Mouse (Mus musculus): ENCODE data around the gene Heatr9. TPM values are rescaled to one million over a fixed set of nuclear protein-coding genes. Genes with fewer than 3 reads are reported as not detected.

The Heatr9 gene
- under 1 TPM in 1 of 2 experiments, not detected in 1; 0.04 TPM for polyA plus RNA-seq (2012; fragmentation: generic; extraction: Trizol)

DNA sequence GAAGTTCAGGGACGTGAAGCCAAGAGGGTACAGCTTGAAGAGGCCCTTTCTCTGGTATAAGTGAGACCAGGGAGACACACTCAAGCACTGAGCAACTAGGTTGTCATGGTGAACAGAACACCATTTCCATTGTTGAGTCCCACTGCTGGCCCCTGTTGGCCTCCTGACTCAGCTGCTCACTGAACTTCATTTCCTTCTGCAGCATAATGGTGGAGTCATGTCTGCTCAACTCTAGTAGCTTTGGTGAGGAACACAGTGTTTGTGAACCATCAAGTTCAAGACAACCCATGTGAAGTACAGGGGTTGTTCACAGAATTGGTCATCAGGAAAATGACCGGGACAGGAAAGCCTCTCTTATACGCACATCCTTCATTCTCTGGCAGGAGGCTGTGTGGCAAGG lies at the start of gene Heatr9:
TSS of gene Heatr9 (minus strand) at position 101 of the 400 bp plus-strand sequence.

DNA sequence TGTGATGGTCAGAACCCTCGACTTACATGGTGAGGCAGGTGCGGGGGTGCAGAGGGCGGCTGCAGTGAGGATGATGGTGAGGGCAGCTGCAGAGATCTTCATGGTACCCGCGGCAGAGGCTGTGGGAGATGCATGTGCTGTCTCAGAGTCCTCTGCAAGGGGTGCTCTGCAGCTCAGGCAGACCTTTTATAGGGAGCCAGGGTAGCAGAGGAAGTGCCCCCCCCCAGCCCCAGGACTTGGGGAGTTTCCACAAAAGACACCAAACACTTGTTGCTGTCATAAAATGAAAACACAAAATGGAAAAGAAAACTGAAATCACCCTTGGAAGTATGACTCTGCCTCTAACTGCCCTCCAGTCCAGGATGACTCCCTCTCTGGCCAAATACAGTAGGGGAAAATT lies 8.4 kb upstream of the Heatr9 start, which contains the start of gene Ccl5:
TSS of gene Ccl5 (minus strand) at position 159 of the 400 bp plus-strand sequence.

DNA sequence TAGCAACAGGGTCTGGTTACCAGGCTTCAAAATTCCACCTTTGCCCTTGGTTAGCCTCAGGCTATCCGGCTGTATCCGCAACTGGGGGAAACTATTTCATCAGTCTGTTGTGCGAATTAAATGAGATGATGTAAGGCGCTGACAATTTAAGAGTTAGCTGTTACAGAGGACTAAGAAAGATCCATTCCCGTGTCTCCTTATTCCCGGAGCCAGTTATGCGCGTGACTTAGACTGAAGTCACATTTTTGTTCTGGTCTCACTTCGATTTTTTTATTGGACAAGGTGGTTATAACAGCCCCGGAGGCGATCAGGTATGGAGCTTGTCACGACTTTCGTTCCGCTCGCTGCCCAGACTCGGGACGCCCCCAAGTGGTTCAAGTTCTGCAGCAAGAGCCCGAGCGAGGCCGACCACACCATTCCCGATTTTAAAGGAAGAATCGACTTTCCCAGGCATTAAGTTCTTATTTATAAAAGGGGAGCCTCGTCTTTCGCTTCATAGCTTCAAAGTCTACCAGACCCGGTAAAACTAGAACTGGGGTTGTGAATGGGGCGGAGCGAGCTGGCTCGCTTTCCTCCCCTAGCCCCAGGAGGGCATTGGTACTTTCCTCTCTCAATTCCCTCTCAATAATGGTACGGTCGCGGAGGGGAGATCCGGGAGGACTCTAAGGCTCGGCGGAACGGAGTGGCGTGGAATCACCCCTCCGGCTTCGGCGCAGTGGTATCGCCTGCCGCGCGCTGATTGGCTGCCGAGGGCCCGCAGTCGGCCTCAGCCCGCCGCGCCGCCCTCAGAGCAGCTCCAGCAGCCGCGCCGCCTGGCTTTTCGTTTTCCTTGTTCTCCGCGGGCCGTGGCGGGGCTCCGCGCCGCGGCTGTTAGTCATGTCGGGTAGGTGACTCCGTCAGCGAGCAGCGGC lies 49.4 kb downstream of the Heatr9 start, which contains the start of gene Taf15:
TSS of gene Taf15 (plus strand) at position 763 of the 911 bp plus-strand sequence.

DNA sequence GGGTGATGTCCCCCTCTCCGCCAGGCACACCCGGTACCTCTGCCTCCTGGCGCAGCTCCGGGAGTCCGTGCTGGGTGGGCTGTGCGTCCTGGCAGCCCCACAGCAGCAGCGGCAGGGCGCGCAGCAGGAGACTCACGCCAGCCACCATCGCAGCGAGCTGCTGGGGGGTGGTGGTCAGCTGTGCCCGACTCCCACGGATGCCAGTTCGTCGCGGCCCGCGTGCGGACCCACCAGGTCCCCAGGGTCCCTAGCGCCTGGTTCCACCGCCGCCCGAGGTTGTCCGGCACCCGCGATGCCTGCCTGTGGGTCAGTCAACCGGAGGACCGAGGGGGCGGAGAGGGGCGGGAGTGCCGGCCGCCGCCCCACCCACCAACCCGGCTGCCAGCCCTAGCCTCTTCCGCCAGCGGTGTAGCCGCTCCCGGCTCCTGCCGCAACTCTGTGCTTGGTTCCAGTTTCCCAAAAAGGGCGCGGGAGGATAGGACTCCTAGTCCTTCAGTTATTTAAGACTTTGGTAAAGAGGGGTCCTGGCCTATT lies 59.2 kb downstream of the Heatr9 start, which contains the start of gene Mmp28:
TSS of gene Mmp28 (minus strand) at position 361 of the 534 bp plus-strand sequence.

Other genes starting within 250 kb of the Heatr9 start
- gene Slfn14, start 235.4 kb downstream of the Heatr9 start, polyA plus RNA-seq (2012; fragmentation: generic; extraction: Trizol) = not detected
- gene Ap2b1, start 223.2 kb downstream of the Heatr9 start, polyA plus RNA-seq (2012; fragmentation: generic; extraction: Trizol) = 10 to 100 TPM; 20.7 to 83.3 TPM
- 1 to 10 TPM; 2.5 to 9.6 TPM for gene Pex12, start 219.6 kb downstream of the Heatr9 start, polyA plus RNA-seq (2012; fragmentation: generic; extraction: Trizol)
- gene Rasl10b, start 113.0 kb downstream of the Heatr9 start, polyA plus RNA-seq (2012; fragmentation: generic; extraction: Trizol) = under 1 TPM; 0.07 to 0.08 TPM
- under 1 TPM in 1 of 2 experiments, not detected in 1; 0.01 TPM for gene Gas2l2, start 92.7 kb downstream of the Heatr9 start, polyA plus RNA-seq (2012; fragmentation: generic; extraction: Trizol)
- gene 1700020L24Rik, start 84.5 kb downstream of the Heatr9 start, polyA plus RNA-seq (2012; fragmentation: generic; extraction: Trizol) = 10 to 100 TPM in 1 of 2 experiments, 1 to 10 TPM in 1; 4.0 to 14.1 TPM
- 1 to 10 TPM; 1.5 to 6.8 TPM for gene Mmp28, start 59.1 kb downstream of the Heatr9 start, polyA plus RNA-seq (2012; fragmentation: generic; extraction: Trizol)
- 10 to 100 TPM in 1 of 2 experiments, 1 to 10 TPM in 1; 5.6 to 36.5 TPM for gene Taf15, start 49.1 kb downstream of the Heatr9 start, polyA plus RNA-seq (2012; fragmentation: generic; extraction: Trizol)
- 10 to 100 TPM in 1 of 2 experiments, 1 to 10 TPM in 1; 4.4 to 79.3 TPM for gene Ccl5, start 8.3 kb upstream of the Heatr9 start, polyA plus RNA-seq (2012; fragmentation: generic; extraction: Trizol)
- gene Ccl9, start 56.5 kb upstream of the Heatr9 start, polyA plus RNA-seq (2012; fragmentation: generic; extraction: Trizol) = 1 to 10 TPM; 1.6 to 6.6 TPM
- under 1 TPM in 1 of 2 experiments, not detected in 1; 0.47 TPM for gene Ccl6, start 70.9 kb upstream of the Heatr9 start, polyA plus RNA-seq (2012; fragmentation: generic; extraction: Trizol)
- gene Rpl9-ps1, start 123.4 kb upstream of the Heatr9 start, polyA plus RNA-seq (2012; fragmentation: generic; extraction: Trizol) = not detected
- not detected for gene Ccl3, start 127.2 kb upstream of the Heatr9 start, polyA plus RNA-seq (2012; fragmentation: generic; extraction: Trizol)
- not detected for gene Ccl4, start 140.4 kb upstream of the Heatr9 start, polyA plus RNA-seq (2012; fragmentation: generic; extraction: Trizol)
- under 1 TPM in 1 of 2 experiments, not detected in 1; 0.21 TPM for gene Wfdc17, start 181.8 kb upstream of the Heatr9 start, polyA plus RNA-seq (2012; fragmentation: generic; extraction: Trizol)
- gene Wfdc18, start 186.8 kb upstream of the Heatr9 start, polyA plus RNA-seq (2012; fragmentation: generic; extraction: Trizol) = 10 to 100 TPM in 1 of 2 experiments, under 1 TPM in 1; 0.85 to 11.0 TPM
- gene Wfdc21, start 224.8 kb upstream of the Heatr9 start, polyA plus RNA-seq (2012; fragmentation: generic; extraction: Trizol) = 1 to 10 TPM in 1 of 2 experiments, not detected in 1; 6.1 TPM
- gene Heatr6, start 231.5 kb upstream of the Heatr9 start, polyA plus RNA-seq (2012; fragmentation: generic; extraction: Trizol) = 10 to 100 TPM in 1 of 2 experiments, 1 to 10 TPM in 1; 6.4 to 21.6 TPM

Data from C3H10T1/2 (cell line).